Mouse (Mus musculus) small intestine, adult 2 months (tissue): ENCODE measurements around the gene Wbp1. TPM values are rescaled to one million over a fixed set of nuclear protein-coding genes. Genes with fewer than 3 reads are reported as not detected.

Source experiments
- H3K27ac ChIP-seq: fragments of 200-500 bp; 2 replicates; pipeline ENCODE4 v1.5.1; 2012; ENCODE audit warnings: low read depth, low read length, control low read depth, inconsistent platforms; ENCODE audit not compliant: insufficient read depth
- H3K27me3 ChIP-seq: fragments of 200-500 bp; 2 replicates; pipeline ENCODE4 v1.6.1; 2012; ENCODE audit warnings: mild to moderate bottlenecking, moderate library complexity, low read length, inconsistent platforms; ENCODE audit not compliant: control insufficient read depth, insufficient read depth
- H3K36me3 ChIP-seq: fragments of 200-500 bp; 2 replicates; pipeline ENCODE4 v1.6.1; 2012; ENCODE audit warnings: mild to moderate bottlenecking, low read length, control low read depth, inconsistent platforms; ENCODE audit not compliant: control insufficient read depth, insufficient read depth
- H3K4me1 ChIP-seq: fragments of 200-500 bp; 2 replicates; pipeline ENCODE4 v1.6.1; 2012; ENCODE audit warnings: low read length, inconsistent platforms, mixed read lengths; ENCODE audit not compliant: control insufficient read depth, insufficient read depth, insufficient read length
- H3K4me3 ChIP-seq: fragments of 200-500 bp; 2 replicates; pipeline ENCODE4 v1.5.1; 2012; ENCODE audit warnings: low read depth, mild to moderate bottlenecking, control low read depth, inconsistent platforms, low read length, moderate library complexity
- CTCF ChIP-seq: fragments of 200-500 bp; IDR thresholded peaks from 2 replicates; pipeline ENCODE4 v1.5.1; 2012; ENCODE audit warnings: low read depth, mild to moderate bottlenecking, control low read depth, inconsistent platforms, low read length, moderate library complexity, mixed read lengths; ENCODE audit not compliant: insufficient replicate concordance, insufficient read length; ENCODE audit errors: extremely low read depth
- POLR2A ChIP-seq: fragments of 200-500 bp; IDR thresholded peaks from 2 replicates; pipeline ENCODE4 v1.6.1; 2012; ENCODE audit warnings: low read depth, mild to moderate bottlenecking, control low read depth, inconsistent platforms, low read length, moderate library complexity
- WGBS: fragments of 180-500 bp; shearing (Covaris S2); methylation state at CpG from one replicate; pipeline ENCODE4 v1.1.7; 2018; 5-methylcytosine and 5-hydroxymethylcytosine counted together
- polyA plus RNA-seq: library from polyadenylated mRNA; depleted of rRNA; stranded (reverse); fragments of >200 nt; gene quantifications from 2 replicates; pipeline ENCODE4 v1.2.3, GENCODE M21; 2012

Wbp1 gene
- polyA plus RNA-seq, 1 experiment = 183 TPM

- WGBS = 10% methylated on average over 47 of the region's 47 CpGs
- peaks cover 43% of the 10 kb centered on the region for H3K27me3 ChIP-seq
- H3K4me3 ChIP-seq = peak overlapping the region; percentile 44
- H3K4me1 ChIP-seq = peaks cover 14% of the 10 kb centered on the region
- H3K36me3 ChIP-seq = no peaks in the 10 kb centered on the region
- TF ChIP-seq POLR2A = no peak
- TF ChIP-seq CTCF = no peak
- peak overlapping the region; percentile 38; the same call in 1 of the 2 replicates for H3K27ac ChIP-seq
Observed at GRCm38 (mm10) chr6:83087205-83087925, 34.0 kb downstream of the Wbp1 start.

GRCm38 (mm10) chr6:83086121-83087035 lies 35.0 kb downstream of the Wbp1 start, which contains the start of gene Lbx2:
Gene Lbx2, plus strand, starts transcription at chr6:83086367.
- H3K4me1 ChIP-seq = peaks cover 14% of the 10 kb centered on the region
- 6% methylated on average over 42 of the region's 42 CpGs for WGBS
- TF ChIP-seq CTCF (no peak), POLR2A (no peak)
- peak within 1 kb of the TSS; percentile 44 for H3K4me3 ChIP-seq
- H3K27ac ChIP-seq = peak within 1 kb of the TSS; percentile 38; the same call in 1 of the 2 replicates
- 0 out of 2 replicates have a peak, but pooled peaks cover 3% of the 10 kb centered on the region for H3K36me3 ChIP-seq
- H3K27me3 ChIP-seq = peaks cover 43% of the 10 kb centered on the region

- H3K27ac ChIP-seq = no peak overlapping the region
- H3K36me3 ChIP-seq = peaks cover 11% of the 10 kb centered on the region; the same call in 1 of the 2 replicates
- WGBS = 26% methylated on average over 6 of the region's 6 CpGs
- peaks cover 40% of the 10 kb centered on the region for H3K27me3 ChIP-seq
- H3K4me3 ChIP-seq = no peak overlapping the region
- peaks cover 14% of the 10 kb centered on the region for H3K4me1 ChIP-seq
- TF ChIP-seq POLR2A (no peak), CTCF (no peak)
Observed at GRCm38 (mm10) chr6:83084477-83084876, 36.9 kb downstream of the Wbp1 start.

GRCm38 (mm10) chr6:83083497-83083896 lies 37.9 kb downstream of the Wbp1 start:
- 55% methylated on average over 5 of the region's 5 CpGs for WGBS
- Histone ChIP-seq H3K27me3 (peaks cover 34% of the 10 kb centered on the region), H3K4me3 (no peak overlapping the region), H3K4me1 (peaks cover 14% of the 10 kb centered on the region), H3K27ac (no peak overlapping the region), H3K36me3 (peaks cover 11% of the 10 kb centered on the region; the same call in 1 of the 2 replicates)
- TF ChIP-seq CTCF (no peak), POLR2A (no peak)

GRCm38 (mm10) chr6:83080210-83080609 lies 41.1 kb downstream of the Wbp1 start:
- H3K27me3 ChIP-seq = peaks cover 5% of the 10 kb centered on the region; the same call in 1 of the 2 replicates
- H3K36me3 ChIP-seq = peaks cover 11% of the 10 kb centered on the region; the same call in 1 of the 2 replicates

GRCm38 (mm10) chr6:83078324-83078858 lies 43.0 kb downstream of the Wbp1 start:
- peaks cover 11% of the 10 kb centered on the region; the same call in 1 of the 2 replicates for H3K36me3 ChIP-seq
- peak overlapping the region; percentile 77 for H3K27ac ChIP-seq
- WGBS = under 1% methylated on average over 46 of the region's 46 CpGs
- peak overlapping the region; percentile 67 for H3K4me3 ChIP-seq
- no peaks in the 10 kb centered on the region; the same call in 1 of the 2 replicates for H3K4me1 ChIP-seq
- no peaks in the 10 kb centered on the region for H3K27me3 ChIP-seq
- TF ChIP-seq CTCF (peak; percentile 48; the same call in 1 of the 2 replicates), POLR2A (no peak)

More at GRCm38 (mm10) chr6:83080210-83080609, 41.1 kb downstream of the Wbp1 start:
- no peak for TF ChIP-seq CTCF
- TF ChIP-seq POLR2A = no peak
- no peak overlapping the region for H3K27ac ChIP-seq
- whole genome bisulfite sequencing = 93% methylated on average over 5 of the region's 5 CpGs
- no peak overlapping the region for H3K4me3 ChIP-seq
- H3K4me1 ChIP-seq = no peaks in the 10 kb centered on the region; the same call in 1 of the 2 replicates
